Mouse (Mus musculus): ENCODE data around the gene Krt42.
"Not testable (repeated sequence)": the region's sequence is repeated elsewhere in the genome, so short reads cannot be mapped to it uniquely, and the experiment has no call there.

Gene Krt42

GRCm38 (mm10) chr11:100281596-100282544, 12.2 kb upstream of the Krt42 start:
- in situ Hi-C loops (cut with MboI, MseI): loop anchor here (10.0 kb wide), 1 partner anchor 107 kb away; no protein-coding TSS in a partner anchor

GRCm38 (mm10) chr11:100278759-100279158, 9.1 kb upstream of the Krt42 start:
- in situ Hi-C loops (cut with MboI, MseI): no loop called here

GRCm38 (mm10) chr11:100277726-100278480, 8.2 kb upstream of the Krt42 start:
- in situ Hi-C loops (cut with MboI, MseI): no loop called here

GRCm38 (mm10) chr11:100275466-100275865, 5.8 kb upstream of the Krt42 start:
- in situ Hi-C loops (cut with MboI, MseI): no loop called here

GRCm38 (mm10) chr11:100274719-100275118, 5.0 kb upstream of the Krt42 start:
- in situ Hi-C loops (cut with MboI, MseI): no loop called here

- in situ Hi-C loops (cut with MboI, MseI): no loop called here
Measured at GRCm38 (mm10) chr11:100271878-100272277, 2.2 kb upstream of the Krt42 start.

GRCm38 (mm10) chr11:100262058-100262980, 7.4 kb downstream of the Krt42 start:
- in situ Hi-C loops (cut with MboI, MseI): no loop called here

GRCm38 (mm10) chr11:100261235-100261605, 8.5 kb downstream of the Krt42 start:
- in situ Hi-C loops (cut with MboI, MseI): no loop called here

- in situ Hi-C loops (cut with MboI, MseI): no loop called here
Measured at GRCm38 (mm10) chr11:100260514-100261234, 9.0 kb downstream of the Krt42 start, which contains the start of gene Krt17. Krt17 (minus strand) TSS chr11:100261029.

- in situ Hi-C loops (cut with MboI, MseI): loop anchor here (10.0 kb wide), 1 partner anchor 1126 kb away; no protein-coding TSS in a partner anchor
Measured at GRCm38 (mm10) chr11:100259079-100259478, 10.6 kb downstream of the Krt42 start.

- in situ Hi-C loops (cut with MboI, MseI): loop anchor here (10.0 kb wide), 1 partner anchor 1127 kb away; no protein-coding TSS in a partner anchor
Measured at GRCm38 (mm10) chr11:100257967-100258366, 11.7 kb downstream of the Krt42 start.

- in situ Hi-C loops (cut with MboI, MseI): loop anchor here (10.0 kb wide), 1 partner anchor 1129 kb away; no protein-coding TSS in a partner anchor
Measured at GRCm38 (mm10) chr11:100255514-100255913, 14.2 kb downstream of the Krt42 start.

- in situ Hi-C loops (cut with MboI, MseI): loop anchor here (10.0 kb wide), 1 partner anchor 1130 kb away; no protein-coding TSS in a partner anchor
Measured at GRCm38 (mm10) chr11:100254360-100255090, 15.1 kb downstream of the Krt42 start.

GRCm38 (mm10) chr11:100248852-100249465, 20.7 kb downstream of the Krt42 start, which contains the start of gene Krt16:
Krt16 (minus strand) TSS chr11:100248902.
- in situ Hi-C loops (cut with MboI, MseI): no loop called here

GRCm38 (mm10) chr11:100246471-100246870, 23.2 kb downstream of the Krt42 start:
- in situ Hi-C loops (cut with MboI, MseI): not testable (repeated sequence)

GRCm38 (mm10) chr11:100240272-100240671, 29.4 kb downstream of the Krt42 start:
- in situ Hi-C loops (cut with MboI, MseI): not testable (repeated sequence)

- in situ Hi-C loops (cut with MboI, MseI): no loop called here
Measured at GRCm38 (mm10) chr11:100221741-100222140, 47.9 kb downstream of the Krt42 start.

GRCm38 (mm10) chr11:100219304-100219703, 50.4 kb downstream of the Krt42 start:
- in situ Hi-C loops (cut with MboI, MseI): no loop called here
